Mouse (Mus musculus) T-helper 1 cell (primary cell): Measurements from ENCODE around the gene Hoxa5.

Source experiments
- in situ Hi-C: fragments of 300-600 bp; cut with MboI, MseI; formaldehyde crosslinking; loops from one replicate; pipeline ENCODE4 v1.15.1; 2025; ENCODE audit warnings: high pct_unique_total_duplicates

Hoxa5 gene

DNA sequence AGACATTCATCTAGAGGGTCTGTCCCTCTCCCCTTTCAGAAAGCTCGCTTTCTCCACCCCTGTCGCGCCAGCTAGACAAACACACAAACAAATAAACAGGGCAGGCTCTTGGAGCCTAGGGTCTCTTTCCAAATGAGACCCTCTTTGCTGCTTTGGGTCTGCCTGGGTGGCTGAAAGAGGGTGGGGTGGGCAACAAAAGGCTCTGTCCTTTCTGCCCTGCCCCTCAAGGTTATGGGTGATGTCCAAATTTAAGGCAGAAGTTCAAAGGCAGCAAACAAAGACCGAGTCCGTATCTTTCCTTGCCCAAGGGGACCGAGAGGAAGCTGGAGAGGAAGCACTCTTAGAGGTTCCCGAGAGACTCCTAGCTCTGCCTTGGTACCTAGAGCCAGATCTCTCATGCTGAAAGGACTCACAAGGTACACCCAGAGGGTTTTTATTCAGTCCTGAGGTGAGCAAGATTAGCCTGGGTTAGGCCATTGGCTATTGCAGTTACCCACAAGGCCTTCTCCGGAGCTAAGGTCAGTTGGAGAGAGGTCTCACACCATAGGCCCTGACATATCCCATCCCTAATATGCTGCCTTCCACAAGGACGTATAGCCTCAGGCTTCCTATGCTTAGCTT is 36.7 kb upstream of the Hoxa5 start:
- in situ Hi-C loops, result loop anchor here (25.0 kb wide), 1 partner anchor 1046 kb away; the partner anchor contains the start of gene Creb5

DNA sequence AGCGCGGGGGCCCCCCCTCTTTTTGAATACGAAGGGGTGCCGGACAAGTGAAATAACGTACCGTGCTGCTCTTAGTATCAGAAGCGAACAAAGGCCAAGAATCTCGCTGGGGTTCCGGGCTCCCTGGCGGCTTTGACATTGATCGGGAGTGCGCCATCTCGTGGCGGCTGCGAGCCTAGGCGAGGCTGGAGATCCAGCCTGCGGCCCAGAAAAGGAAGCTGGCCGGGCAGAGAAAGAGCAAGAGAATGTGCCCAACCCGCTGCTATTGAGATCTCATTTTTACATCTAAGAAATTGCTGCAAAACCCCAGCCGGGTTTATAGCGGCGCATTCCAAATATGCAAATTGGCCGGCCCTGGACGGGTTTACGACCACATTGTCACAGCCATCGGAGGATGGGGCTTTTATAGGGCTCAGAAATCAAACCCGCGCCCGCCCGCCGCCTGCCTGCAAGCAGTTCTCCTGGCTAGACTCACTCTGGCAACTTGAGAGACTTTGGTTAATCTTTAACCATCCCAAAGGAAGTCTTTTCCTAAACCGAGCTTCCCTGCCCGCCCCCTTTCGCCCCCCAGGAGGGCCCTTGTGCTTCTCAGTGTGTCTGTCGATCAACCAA is 36.1 kb upstream of the Hoxa5 start, which contains the start of gene Hoxa10:
TSS of gene Hoxa10 (minus strand) at position 466 of the 612 bp plus-strand sequence.
- in situ Hi-C loops, result loop anchor here (25.0 kb wide), 1 partner anchor 1047 kb away; the partner anchor contains the start of gene Creb5

DNA sequence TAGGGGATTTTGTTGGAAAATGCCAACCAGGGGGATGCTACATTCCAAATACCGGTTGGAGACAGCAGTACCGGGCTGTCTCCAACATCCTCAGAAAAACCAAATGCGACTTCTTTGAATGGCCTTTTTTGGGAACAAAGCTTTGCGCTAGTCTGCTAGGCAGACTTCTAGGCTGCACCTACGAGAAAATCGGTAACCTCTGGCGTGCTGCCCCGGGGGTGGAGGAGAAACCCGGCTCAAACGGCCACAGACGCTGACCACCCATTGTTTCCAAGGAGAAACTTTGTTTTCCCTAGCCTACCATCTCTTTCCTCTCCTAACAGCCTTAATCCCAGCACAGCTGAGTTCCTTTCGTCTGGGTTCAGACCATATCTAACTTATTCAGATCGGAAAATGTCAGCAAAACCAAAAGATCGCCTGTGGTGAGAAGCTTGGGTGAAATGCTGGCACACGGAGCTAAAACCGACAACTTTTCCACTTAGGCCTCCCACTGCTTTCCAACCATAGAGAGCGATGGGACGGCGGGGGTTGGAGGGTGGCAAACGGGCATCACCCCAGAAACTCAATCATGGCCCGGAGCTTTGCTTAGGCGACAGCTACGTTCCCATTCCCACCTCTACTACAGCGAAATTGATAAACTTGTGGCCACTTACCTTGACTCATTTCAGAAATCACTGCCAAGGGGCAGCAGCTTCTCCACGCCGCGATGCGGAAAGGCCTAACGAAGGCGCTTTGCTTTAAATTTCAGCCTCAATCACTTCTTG is 35.4 kb upstream of the Hoxa5 start:
- in situ Hi-C loops, result loop anchor here (25.0 kb wide), 1 partner anchor 1047 kb away; the partner anchor contains the start of gene Creb5

DNA sequence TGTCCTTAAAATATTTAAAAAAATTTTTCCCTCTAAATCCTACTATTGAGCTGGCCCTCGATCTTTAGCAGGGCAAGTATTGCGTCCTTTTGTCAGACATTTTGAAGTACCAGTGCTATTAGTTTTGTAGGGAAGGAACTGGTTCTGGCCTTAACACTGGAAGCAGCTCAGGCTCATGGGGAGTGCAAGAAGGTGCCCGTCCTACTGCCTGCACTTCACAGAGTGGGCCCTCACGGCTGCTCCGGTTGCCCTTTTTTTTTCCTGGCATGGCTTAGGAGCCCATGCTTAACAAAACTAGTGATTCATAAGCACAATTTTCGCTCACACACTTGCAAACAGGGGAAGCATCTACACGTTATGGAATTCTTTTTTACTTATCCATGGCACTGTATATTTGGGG is 34.6 kb upstream of the Hoxa5 start:
- in situ Hi-C loops, result loop anchor here (25.0 kb wide), 1 partner anchor 1048 kb away; the partner anchor contains the start of gene Creb5

DNA sequence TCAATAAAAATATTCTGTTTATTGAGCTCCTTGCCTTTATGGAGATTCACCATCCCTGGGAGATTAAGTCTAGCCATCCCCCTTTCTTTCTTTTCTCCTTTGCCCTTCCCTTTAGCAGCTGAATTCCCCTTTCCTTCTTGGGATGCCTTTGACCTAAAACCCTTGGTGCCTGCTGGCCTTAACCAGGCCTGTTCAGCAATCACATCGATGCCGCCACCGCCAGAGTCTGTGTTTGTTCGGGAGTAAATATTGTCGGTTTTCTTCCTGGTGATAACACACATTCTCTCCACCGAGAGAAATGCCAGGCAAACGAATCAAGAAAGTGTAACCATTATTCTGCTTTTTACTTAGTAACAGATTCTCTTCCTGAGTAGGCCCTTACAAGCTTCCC is 33.8 kb upstream of the Hoxa5 start:
- in situ Hi-C loops, result loop anchor here (25.0 kb wide), 1 partner anchor 1049 kb away; the partner anchor contains the start of gene Creb5

DNA sequence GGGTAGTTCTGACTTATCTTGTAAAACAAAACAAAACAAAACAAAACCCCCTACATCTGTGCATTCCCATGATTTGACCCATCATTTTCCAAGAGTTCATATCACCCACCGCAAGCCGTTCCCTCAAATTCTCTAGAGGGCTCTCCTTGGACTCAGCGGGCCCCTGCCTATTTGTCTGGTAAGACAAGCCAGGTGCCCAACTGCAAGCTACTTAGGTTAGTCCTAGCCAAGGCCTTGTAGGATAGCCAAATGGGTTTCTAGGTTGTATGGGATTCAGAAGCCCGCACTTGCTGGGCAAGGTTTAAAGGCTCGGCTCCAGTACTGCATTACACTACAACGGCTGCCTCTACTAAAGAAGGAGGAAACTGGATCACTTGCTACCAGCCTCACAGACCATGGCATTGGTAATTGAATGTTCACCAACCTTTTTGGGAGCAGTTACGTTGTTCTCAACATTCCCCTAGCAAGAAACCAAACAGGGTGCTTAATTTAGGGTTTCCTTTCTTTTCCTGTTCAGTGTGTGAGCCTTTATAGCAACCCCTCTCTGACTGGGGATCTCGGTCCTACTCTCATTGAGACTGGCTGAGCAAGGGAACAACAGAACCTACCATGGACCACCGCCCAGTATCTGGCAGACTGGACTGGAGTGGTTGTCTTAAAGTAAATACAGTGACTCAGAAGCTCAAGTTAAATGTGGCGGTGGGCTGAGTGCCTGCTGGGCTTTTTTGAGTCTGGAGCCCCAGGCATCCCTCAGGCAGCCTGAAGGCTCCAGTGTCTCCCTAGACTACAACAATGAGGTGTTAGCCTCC is 33.2 kb upstream of the Hoxa5 start:
- in situ Hi-C loops, result loop anchor here (25.0 kb wide), 1 partner anchor 1050 kb away; the partner anchor contains the start of gene Creb5

DNA sequence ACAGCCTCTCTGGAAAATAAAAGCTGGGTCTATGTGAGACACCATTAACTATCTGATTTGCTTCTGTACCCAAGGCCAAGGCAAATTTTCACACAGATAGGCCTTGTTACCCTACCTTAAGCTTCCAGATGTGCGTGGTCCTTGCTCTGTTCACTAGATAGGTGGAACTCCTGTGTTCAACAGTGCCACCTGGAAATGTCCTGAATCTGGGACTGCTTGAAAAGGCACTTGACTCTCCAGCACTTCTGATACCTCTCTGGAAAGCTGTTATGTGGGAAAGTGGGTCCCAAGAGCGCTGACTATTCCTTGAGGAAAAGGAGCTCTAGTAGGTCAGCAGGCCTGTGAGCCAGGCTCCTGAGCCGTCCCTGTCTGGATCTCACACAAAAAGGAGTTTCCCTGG is 32.4 kb upstream of the Hoxa5 start:
- in situ Hi-C loops, result loop anchor here (25.0 kb wide), 1 partner anchor 1050 kb away; the partner anchor contains the start of gene Creb5

DNA sequence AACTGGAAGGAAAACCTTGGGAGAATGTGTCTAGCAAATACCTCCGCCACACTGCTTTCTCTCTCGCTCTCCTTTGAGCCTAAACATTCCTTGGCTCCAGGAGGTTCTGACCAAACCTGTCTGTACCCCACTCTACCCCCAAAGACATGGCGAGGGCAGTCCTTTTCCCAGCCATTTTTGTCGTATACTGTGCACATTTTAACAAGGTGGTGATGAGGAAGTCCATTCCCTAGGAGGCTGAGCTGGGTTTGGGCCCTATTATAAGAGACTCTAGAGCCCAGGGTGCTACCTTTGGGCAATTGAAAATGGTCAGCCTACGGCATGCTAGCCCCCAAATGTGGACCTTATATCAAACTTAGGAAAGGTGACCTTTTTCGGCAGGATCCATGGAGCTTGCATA is 31.5 kb upstream of the Hoxa5 start:
- in situ Hi-C loops, result loop anchor here (25.0 kb wide), 1 partner anchor 1051 kb away; the partner anchor contains the start of gene Creb5

DNA sequence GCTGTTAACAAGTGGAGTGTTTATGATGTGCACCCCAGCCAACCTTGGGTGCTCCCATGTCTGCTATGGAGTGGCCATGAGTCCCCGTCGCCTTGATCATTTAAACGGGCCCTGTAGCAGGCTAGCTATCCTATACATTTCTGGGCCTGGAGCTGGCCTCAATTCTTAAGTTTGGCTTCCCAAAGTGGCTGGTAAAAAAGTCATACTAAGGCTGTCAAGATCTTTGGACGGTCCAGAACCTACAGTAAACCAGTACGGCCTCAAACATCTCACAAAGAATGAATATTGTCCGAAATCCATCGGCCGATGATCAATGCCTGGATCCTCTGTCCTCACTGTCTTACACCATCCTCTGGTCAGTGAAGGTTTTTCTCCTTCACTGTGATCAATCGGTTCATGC is 30.9 kb upstream of the Hoxa5 start:
- in situ Hi-C loops, result loop anchor here (25.0 kb wide), 1 partner anchor 1052 kb away; the partner anchor contains the start of gene Creb5

DNA sequence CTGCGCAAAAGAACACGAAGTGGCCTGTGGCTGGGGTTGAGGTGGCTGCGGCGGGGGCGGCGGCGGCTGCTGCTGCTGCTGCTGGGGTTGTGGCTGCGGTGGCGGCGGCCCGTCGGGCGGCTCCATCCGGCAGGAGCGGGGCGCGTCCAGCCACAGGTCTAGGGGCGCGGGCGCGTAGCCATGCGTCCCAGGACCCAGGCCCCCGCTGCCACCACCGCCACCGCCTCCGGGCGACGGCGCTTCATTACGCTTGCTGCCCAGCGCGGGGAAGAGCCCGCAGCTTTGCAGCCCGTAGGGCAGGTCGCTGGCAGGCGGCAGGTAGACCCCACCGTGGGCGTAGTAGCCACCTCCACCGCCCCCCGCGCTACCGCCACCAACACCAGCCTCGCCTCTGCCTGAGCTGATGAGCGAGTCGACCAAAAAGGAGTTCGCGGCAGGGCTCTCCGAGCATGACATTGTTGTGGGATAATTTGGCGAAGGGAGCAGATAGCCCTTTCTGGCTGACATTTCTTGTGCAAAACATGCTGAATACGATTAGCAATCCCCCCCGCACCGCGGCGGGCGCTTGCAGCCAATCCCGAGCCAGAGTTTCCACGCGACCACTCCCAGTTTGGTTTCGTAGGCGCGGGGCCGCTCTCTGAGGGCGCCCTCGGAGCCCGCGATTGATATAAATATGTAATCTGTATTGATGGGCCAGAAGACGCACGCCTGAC is 30.2 kb upstream of the Hoxa5 start:
- in situ Hi-C loops, result loop anchor here (25.0 kb wide), 1 partner anchor 1053 kb away; the partner anchor contains the start of gene Creb5

DNA sequence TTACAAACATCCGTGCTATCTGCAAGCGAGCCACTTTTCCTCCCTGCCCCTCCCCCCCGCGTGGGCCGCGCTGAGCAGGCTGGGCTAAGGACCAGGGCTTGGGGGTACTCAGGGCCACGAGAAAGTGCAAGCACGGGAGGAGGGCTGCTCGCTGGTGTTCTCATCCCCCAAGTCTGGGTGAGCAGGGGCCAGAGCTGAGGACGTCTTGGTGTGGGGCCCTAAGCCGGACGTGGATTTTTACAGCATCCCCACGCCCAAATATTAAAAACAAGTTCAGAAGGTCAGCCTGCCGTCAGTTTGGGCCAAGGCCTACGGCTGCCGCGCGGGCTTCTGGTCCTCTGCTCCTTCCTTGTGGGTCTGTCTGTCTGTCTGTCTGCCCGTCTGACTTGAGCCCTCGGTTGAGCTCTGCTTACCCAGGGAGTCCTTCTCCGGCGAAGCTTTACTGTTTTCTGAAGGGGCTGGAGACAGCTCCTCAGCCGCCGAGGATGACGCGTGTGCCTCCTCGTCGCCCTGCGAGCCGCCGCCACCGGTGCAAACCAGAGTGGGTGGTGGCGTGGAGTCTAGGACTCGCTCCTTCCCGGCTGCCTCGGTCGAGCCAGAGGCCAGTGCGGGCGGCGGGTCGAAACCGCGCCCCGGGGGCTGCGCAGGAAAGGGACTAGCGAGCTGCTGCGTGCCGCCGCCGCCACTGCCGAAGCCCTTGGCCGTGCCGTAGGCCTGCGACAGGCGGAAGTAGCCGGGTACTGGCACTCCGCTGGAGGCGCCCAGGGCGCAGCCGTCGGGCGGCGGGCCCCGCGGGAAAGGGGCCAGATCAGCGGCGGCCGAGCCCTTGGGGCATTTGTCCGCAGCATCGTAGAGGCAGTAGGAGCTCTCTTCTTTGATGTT is 29.4 kb upstream of the Hoxa5 start:
- in situ Hi-C loops, result loop anchor here (25.0 kb wide), 1 partner anchor 1054 kb away; the partner anchor contains the start of gene Creb5

DNA sequence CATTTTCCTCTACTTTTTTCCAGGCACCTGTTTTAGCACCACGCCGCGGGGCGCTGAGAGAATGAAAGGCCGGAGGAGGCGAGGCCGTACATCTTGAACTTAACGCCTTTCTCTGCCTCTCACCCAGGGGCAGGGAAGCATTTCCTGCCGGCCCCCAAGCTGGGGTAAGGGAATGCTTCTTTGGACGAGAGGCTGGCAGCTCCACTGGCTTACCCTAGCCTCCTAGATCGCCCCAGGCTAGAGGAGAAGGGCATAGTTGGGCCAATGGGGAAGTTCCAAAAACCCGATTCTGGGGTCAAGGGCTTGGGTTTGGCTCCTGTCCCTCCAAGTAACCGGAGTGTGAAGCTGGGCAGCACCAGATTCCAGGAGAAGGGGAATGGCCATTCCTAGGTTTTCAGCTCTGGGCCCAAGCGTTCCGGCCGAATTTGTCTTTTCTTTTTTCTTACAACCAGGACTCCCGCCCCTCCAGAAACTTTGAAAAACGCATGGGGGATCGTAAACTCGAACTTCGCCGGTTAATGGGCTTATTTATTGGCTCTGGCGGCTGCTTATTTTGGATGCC is 28.7 kb upstream of the Hoxa5 start:
- in situ Hi-C loops, result loop anchor here (25.0 kb wide), 1 partner anchor 1054 kb away; the partner anchor contains the start of gene Creb5

DNA sequence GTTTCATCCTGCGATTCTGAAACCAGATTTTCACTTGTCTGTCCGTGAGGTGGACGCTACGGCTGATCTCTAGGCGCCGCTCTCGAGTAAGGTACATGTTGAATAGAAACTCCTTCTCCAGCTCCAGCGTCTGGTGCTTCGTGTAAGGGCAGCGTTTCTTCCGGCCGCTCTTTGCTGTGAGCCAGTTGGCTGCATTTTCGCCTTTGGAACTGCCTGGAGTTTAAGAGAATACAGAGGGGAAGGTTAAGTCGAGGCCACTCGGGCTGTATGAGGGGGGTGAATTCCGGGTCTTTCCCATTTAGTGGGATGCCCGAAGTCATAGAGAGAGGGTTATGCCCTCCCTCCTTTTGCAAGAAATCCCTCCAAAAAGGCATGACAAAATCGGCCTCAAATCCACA is 28.2 kb upstream of the Hoxa5 start:
- in situ Hi-C loops, result loop anchor here (25.0 kb wide), 1 partner anchor 1055 kb away; the partner anchor contains the start of gene Creb5

DNA sequence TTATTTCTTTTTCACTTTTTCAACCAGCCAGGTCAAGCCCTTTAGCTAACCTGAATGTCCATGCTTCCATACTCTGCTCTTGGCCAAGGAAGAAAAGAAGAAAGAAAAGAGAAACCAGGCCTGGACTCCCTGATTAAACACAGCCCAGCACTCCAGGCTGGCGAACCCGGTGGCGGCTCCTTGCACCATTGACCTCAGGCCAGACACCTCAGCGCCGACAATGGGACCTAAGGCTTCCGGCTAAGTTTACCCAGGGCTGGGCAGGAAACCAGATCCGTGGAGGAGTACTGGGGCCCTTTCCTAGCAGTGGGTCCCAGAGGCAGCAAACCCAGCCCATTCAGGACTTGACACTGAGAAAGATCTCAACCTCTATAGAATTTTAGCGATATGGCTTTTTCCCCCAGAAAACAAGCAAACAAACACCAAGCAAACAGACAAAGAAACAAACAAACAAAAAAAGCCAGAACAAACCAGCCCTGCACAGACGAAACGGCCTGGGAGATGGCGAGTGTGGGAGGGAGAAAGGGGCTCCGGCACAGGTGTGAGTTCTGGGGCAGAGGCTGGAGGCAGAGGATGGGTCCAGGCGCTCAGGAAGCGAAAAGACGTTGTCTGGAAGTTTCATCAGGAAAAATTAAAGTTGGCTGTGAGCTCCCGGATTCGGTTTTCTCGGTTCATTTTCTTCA is 27.6 kb upstream of the Hoxa5 start:
- in situ Hi-C loops, result loop anchor here (25.0 kb wide), 1 partner anchor 1055 kb away; the partner anchor contains the start of gene Creb5

DNA sequence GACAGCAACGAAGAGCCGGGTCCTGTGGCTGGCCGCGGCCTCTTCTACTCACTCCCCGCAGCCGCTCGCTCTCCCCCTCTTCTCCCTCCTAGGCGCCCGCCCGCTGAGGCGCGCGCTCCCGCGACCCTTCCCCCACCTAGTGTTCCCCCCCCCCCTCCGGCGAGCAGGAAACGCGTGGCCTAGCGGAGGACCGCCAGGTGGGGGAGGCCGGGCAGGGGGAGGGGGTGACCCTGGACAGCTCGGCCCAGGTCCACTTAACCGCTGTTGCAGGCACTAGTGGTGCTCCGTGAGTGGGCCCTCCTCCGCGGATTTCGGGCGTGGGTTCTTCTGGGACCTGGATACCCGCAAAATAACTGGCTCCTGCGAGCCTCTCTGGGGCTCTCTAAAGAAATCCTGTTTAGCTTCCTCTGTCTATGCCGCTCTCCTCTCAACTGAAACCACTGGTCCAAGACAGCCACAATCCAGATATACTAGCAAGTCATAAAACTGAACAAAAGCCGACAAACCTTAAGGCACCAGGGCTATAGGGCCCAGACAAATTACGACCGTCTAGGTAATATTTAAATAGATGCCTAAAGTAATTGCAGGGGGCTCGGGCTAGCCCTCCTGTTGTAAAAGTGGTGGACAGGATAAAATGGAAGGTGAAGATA is 26.3 kb upstream of the Hoxa5 start, which contains the start of gene Hoxa9:
TSS of gene Hoxa9 (minus strand) at position 574 of the 650 bp plus-strand sequence.
- in situ Hi-C loops, result loop anchor here (25.0 kb wide), 1 partner anchor 1057 kb away; the partner anchor contains the start of gene Creb5

DNA sequence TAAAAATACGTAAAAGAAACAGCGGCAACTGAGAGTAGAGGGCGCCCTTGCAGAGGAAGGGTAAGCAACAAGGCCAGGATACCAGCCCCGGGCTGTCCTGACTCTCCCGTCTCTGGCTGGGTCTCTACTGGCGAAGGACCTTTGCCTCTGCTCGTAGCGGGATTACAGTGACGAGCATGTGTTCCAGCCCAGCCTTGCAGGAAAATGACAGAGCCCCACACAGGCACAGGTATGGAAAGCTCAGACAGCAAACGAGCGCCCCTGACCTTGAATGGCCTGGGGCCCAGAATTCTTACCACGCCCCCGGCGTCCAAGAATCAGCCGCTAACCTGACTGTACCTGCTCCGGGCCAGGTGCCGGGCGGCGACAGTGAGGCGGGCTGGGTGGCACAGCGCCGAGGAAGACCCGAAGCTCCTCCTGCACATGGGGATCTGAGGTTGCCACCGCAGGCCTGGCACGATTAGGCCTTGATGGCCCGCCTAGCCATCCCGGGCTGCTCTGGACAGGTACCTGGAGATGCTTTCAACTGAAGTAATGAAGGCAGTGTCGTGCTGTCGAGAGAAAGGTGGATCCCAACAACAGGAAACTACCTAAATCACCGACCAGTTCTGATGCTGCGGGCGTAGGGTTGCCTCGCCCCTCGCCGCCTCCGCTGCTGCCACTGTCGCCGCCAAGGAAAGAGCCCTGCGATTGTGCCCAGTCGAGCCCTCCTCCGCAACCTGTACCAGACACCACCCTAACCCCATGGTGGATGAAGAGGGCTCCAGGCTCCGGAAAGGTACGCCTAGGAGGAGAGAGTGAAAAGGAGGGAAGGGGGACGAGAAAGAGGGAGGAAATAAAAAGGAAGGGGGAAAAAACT is 25.4 kb upstream of the Hoxa5 start:
- in situ Hi-C loops, result loop anchor here (5.0 to 25.0 kb wide), 3 partner anchors 33 to 1058 kb away; partner anchors contain the start of genes Creb5 and Hoxa13
